Mouse (Mus musculus) monocyte, adult 2 months (primary cell): ENCODE measurements around the gene Arhgef3.
"Not testable (repeated sequence)": the region's sequence is repeated elsewhere in the genome, so short reads cannot be mapped to it uniquely, and the experiment has no call there.

ENCODE experiments used
- DNase-seq, 2 experiments: peaks; one replicate each; pipeline ENCODE4 v3.0.0; 2022; ENCODE audit warnings: low spot score in 2 of 2, low read depth in 1 of 2

Gene Arhgef3

DNA sequence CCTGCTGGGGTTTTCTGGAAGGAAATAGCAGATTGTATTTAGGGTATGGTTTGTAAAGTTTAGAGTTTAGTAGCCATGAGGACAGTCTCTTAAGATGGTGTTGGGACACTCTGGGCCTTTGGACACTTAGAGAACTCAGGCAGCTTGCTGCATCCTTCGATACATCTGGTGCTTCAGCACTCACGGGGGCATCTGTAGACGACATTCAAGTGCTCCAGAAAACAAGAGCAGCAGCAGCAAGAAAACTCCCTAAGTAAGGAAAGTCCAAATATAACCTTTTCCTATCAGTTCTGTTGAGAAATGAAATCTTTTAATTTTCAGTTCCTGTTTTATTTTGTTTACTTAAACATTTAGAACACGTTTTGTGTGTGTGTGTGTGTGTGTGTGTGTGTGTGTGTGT lies 71.9 kb downstream of the Arhgef3 start:
- DNase-seq, result no peak

DNA sequence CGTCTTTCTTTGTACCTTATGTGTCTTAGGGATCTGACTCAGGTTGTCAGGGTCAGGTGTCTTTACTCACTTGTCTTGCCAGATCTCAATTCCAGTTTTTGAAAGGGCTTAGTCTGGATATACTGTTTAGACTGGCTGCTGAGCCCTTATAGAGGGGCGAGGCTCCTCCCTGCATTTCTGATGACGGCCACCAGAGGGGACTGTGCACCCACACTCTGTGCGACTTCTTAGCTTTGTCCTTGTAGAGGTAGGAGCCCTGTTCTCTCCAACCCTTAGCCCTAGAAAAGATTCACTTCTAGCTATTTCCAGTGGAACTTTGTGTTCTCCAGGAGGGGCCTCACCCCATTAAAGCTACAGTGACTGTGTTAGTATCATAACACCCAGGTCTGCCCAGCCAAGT lies 72.3 kb downstream of the Arhgef3 start:
- peak; percentile 19 to 67 for DNase-seq

DNA sequence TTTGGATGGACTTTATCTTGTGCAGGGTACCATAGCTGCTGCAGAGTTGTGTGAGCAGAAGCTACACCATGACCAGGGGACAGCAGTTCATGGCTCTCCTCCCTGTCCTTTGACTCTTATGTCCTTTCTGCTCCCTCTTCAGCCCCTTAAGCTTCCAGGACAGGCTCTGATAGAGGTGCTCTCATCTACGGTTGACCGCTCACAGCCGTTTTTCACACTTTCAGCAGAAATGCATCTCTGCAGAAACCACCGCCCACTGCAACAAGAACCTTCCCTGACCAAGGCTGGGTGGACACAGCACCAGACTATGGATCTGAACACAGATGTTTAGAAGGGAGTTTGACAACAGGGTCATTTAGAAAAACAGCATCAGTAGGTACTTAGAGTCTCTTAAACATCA lies 73.2 kb downstream of the Arhgef3 start:
- no peak for DNase-seq

GRCm38 (mm10) chr14:27192450-27192849 lies 77.8 kb downstream of the Arhgef3 start:
- DNase-seq, result no peak

DNA sequence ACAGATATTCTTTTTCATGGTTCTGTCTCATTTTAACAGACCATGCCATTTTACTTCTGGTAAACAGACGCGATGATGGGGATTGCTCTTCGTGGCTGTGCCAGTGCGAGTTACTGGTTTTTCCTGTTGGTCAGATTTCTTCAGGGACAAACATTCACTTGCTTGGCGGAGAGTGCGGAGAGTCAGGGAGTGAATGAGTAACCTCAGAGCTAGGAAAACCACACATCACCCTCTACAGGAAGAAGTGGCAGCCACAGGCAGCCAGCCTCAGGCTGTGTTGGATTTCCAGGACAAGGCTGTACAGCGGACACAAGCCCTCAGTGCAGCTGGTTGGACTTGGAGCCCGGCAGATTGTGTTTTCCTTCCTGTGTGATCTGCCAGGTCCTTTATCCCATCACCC lies 82.3 kb downstream of the Arhgef3 start:
- no peak for DNase-seq

GRCm38 (mm10) chr14:27198490-27199089 lies 83.9 kb downstream of the Arhgef3 start:
- DNase-seq, result no peak

DNA sequence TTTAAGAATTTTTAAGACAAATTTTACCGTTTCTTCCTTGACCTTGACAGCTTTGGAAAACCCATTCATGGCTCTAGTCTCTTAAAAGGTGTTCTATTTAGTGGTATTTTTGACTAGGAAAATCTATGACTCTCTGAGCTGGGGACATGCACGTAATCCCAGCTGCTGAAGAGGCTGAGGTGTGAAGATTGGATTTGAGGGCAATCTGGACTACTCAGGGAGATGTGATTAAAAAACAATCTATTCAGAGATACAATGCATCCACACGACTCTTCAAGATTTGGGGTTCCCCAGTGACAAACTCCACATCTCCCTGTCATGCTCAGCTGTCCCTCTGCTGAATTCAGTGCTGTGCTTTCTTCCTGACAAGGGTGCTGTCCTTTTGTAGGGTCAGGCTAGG lies 84.4 kb downstream of the Arhgef3 start:
- no peak for DNase-seq

DNA sequence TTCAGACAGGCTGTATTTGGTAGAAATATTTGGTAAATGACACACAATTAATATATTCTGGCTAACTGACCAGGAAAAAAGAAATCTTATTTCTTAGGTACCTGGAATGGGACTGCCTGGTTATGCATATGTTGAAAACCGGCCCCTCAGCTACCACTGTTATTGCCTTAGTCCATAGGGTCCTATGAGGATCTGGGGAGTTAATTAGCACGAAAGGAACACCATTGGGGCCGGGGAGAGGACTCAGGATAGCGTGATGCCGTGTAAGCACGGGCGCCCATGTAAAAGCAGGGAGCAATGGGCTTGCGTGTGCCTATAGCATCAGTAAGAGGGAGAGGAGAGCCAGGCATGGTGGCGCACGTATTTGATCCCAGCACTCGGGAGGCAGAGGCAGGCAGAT lies 85.2 kb downstream of the Arhgef3 start:
- no peak for DNase-seq

- no peak for DNase-seq
These were observed 86.3 kb downstream of the Arhgef3 start for GRCm38 (mm10) chr14:27200743-27201576.

DNA sequence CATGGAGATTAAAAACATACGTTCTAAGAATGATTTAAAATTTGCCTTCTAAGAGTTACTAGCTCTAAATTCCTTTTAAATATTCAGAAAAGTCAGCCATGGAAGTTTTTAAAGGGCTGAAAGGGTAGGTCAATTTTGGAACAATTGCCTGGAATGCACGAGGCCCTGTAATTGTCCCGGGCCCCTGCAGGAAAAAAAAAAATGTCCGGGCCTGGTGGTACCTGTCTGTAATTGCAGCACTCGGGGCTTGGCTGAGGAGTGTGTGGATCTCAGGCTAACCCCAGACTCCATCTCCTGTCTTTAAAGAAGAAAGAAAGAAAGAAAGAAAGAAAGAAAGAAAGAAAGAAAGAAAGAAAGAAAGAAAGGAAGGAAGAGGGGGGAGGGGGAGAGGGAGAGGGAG lies 87.1 kb downstream of the Arhgef3 start:
- no peak for DNase-seq

GRCm38 (mm10) chr14:27204704-27205103 lies 90.0 kb downstream of the Arhgef3 start:
- no peak for DNase-seq

DNA sequence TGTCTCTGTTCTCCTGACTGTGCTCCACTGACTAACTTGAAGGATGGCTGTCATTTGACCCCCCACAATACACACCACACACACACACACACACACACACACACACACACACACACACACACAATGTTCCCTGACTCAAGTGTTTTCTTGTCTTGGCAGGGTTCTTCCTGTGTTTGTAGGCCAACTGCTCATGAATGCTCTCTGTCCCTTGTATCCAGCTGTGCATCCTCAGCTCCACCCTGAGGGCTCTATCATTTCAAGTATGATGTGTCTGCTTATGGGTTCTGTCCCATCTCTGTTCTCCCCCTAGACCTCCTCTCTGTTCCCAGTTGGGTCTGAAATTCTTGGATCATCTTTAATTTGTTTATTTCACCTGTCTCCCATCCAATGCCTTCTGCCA lies 91.7 kb downstream of the Arhgef3 start:
- no peak for DNase-seq

DNA sequence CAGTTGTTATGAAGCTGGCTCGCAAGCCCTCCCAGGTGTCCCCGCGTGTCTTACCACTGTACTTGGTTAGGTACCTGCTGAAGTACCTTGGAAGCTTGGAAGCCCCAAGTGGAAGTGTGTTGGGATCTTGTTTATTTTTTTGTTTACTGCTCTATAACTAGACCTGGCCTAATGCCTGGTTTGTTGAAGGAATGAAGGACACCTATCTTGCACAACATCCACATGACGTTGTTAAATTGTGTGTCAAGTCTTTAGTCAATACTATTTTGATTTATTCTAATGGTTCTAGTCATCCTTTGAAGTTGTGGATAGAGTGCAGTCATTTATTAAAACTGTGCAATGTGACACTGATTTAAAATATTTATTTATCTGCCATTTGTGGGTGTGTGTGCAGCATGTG lies 94.8 kb downstream of the Arhgef3 start:
- DNase-seq, result no peak

DNA sequence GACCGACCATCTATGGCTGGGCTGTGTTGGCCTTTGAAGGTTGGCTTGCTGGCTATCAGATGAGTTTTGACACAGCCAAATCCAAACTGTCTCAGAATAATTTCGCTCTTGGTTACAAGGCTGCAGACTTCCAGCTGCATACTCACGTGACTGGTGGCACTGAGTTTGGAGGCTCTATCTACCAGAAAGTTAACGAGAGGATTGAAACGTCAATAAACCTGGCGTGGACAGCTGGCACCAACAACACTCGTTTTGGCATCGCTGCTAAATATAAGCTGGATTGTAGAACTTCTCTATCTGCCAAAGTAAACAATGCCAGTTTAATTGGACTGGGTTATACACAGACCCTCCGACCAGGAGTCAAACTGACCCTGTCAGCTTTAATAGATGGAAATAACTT lies 96.1 kb downstream of the Arhgef3 start:
- not testable (repeated sequence) for DNase-seq

- DNase-seq, result no peak
These were observed 97.2 kb downstream of the Arhgef3 start for GRCm38 (mm10) chr14:27211743-27212445.

GRCm38 (mm10) chr14:27214232-27214631 lies 99.5 kb downstream of the Arhgef3 start:
- DNase-seq, result no peak

DNA sequence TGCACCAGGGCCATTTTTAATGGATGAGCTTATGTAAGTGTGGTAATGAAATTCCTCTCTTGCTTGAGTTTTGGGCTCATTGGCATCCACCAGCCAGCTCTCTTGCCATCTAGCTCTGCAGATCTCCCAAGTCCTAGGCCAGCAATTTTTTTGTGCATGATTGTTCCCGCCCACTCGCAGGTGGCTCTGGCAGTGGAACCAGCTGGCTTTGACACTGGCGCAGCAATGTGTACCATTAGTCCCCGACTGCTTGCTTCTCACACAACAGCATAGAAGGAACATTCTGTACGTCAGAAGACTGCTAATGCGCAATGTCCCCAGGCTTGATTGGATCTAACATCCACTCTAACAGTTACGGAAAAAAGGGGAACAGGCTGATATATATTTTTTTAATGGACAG lies 105.0 kb downstream of the Arhgef3 start:
- no peak for DNase-seq

DNA sequence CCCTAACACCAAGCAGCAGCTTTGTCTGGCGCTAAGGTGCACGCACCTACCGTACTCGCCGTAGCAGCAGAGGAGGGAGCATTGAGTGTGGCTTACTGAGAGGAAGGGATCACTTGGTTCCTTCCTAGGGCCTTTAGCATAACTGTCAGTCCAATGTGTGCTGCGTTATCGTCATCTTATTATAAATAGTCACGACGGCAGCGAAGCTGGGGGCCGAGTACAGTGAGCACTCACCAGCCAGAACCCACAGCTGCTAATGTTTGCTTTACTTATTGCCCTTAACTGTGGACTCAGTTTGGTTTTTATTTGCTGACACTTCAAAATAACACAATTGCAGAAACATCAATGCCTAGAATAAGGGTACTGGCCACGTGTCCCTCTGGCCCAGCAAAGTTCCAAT lies 105.6 kb downstream of the Arhgef3 start:
- no peak for DNase-seq

DNA sequence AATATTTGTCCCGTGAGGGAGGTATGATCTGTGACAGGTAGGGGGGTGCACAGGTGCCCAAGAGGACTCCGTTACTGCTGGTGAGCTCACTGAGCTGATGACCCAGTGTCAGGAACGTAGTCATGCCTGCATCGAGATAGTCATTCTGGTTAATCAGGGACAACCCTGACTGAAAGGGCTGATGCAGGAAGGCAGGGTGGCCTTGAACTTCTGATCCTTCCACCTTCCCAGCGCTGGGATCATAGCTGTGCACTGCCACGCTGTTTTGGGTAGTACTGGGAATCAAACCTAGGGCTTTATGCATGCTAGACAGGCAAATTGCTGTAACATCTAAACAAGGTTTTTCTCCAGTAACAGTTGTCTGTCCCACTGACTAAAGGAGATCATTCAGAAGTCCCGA lies 109.9 kb downstream of the Arhgef3 start:
- no peak for DNase-seq

- no peak for DNase-seq
These were observed 111.6 kb downstream of the Arhgef3 start for GRCm38 (mm10) chr14:27226288-27226687.

- DNase-seq, result no peak
These were observed 113.6 kb downstream of the Arhgef3 start for GRCm38 (mm10) chr14:27228288-27228687.

GRCm38 (mm10) chr14:27228941-27229371 lies 114.3 kb downstream of the Arhgef3 start:
- no peak for DNase-seq
